Mouse (Mus musculus) left cerebral cortex, postnatal 36 days (tissue): ENCODE results near the gene Gpx1. TPM values are rescaled to one million over a fixed set of nuclear protein-coding genes. Genes with fewer than 3 reads are reported as not detected.
"Not testable (repeated sequence)": the region's sequence is repeated elsewhere in the genome, so short reads cannot be mapped to it uniquely, and the experiment has no call there.

Experiments
- DNase-seq, 2 experiments: peaks; one replicate each; pipeline ENCODE4 v3.0.0; 2021 to 2022; ENCODE audit warnings: low spot score in 2 of 2, mixed read lengths in 1 of 2
- intact Hi-C: fragments of 180-260 bp; cut with DNase I; formaldehyde crosslinking; loops from one replicate; pipeline ENCODE4 v1.15.1; 2025
- total RNA-seq, 2 experiments: library from RNA; stranded (reverse); gene quantifications; 2 replicates each; pipeline ENCODE4 v1.2.3; 2021

Gpx1 gene
- total RNA-seq = 100 to 1,000 TPM; 105 to 110 TPM

DNA sequence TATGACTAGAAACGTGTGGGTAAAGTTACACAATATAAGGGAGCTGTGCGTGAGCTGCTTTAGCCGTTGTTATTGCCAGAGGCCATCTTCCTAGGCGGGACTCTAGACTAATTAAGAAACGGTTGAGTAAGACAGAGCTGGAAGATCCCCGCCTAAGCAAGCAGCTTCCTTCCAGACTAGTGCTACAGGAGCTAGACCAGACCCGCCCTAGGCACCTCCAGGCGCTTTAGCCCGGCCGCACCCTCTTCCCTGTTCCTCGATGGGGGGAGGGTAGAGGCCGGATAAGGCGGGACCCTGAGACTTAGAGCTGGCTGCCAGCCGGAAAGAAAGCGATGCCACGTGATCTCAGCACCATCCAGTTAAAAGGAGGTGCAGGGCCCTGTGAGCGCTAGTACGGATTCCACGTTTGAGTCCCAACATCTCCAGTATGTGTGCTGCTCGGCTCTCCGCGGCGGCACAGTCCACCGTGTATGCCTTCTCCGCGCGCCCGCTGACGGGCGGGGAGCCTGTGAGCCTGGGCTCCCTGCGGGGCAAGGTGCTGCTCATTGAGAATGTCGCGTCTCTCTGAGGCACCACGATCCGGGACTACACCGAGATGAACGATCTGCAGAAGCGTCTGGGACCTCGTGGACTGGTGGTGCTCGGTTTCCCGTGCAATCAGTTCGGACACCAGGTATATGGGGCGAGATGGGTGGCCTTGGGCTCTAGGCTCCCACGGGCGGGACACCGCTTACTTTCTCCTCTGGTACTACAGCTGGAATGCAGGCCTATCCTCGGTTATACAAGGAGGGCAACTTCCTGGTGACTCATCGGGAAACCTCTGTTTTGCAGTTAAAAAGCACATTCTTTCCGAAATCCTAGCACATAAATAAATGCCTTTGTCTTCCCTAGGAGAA lies at the start of gene Gpx1:
Gpx1 (plus strand) TSS at position 18 of the 896 bp plus-strand sequence.
- DNase-seq = peak; percentile 85 to 86
- intact Hi-C loops = no loop called here

GRCm38 (mm10) chr9:108289347-108289746 lies 49.4 kb upstream of the Gpx1 start:
- no peak for DNase-seq

DNA sequence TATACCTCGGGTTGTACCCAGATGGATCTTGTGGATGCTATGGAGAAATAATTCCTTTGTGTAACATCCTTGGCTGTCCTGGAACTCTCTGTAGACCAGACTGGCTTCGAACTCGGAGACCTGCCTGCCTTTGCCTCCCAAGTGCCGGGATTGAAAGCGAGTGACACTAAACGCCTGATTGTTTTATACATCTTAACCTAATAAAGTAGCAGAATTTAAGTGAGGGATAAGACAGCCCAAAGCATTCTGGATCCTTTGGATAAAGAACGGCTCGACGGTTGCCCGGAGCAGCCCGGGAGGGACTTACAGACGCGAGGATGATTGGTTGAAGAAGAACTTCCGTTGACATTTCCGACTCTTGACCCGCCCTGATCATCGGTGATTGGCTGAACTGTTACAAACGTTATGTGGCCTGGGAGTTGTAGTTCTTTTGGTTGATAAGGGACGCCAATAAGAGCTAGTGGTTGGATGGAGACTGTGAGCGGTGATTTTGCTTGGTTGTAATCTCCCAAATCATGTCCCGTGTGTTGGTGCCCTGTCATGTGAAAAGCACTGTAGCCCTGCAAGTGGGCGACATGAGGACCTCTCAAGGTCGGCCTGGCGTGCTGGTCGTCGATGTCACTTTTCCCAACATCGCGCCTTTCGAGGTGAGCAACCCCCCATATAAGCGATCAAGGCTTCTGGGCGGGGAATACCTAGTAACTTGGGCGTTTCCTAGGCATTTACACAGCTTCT lies 48.5 kb upstream of the Gpx1 start, which contains the start of gene Nicn1:
Nicn1 (plus strand) TSS at position 414 of the 735 bp plus-strand sequence.
- DNase-seq = peak; percentile 89 to 92
- intact Hi-C loops = no loop called here

More at GRCm38 (mm10) chr9:108289347-108289746, 49.4 kb upstream of the Gpx1 start:
- intact Hi-C loops = loop anchor here (5.0 kb wide), 1 partner anchor 197 kb away; the partner anchor contains the start of gene Apeh

- DNase-seq = no peak
- intact Hi-C loops = no loop called here
These were observed 47.9 kb upstream of the Gpx1 start for GRCm38 (mm10) chr9:108290773-108291172.

GRCm38 (mm10) chr9:108296453-108297355 lies 42.0 kb upstream of the Gpx1 start, which contains the start of gene Amt:
TSS of gene Amt (plus strand) at chr9:108296853.
- peak in 1 of 2 experiments; percentile 29 for DNase-seq
- intact Hi-C loops = no loop called here

DNA sequence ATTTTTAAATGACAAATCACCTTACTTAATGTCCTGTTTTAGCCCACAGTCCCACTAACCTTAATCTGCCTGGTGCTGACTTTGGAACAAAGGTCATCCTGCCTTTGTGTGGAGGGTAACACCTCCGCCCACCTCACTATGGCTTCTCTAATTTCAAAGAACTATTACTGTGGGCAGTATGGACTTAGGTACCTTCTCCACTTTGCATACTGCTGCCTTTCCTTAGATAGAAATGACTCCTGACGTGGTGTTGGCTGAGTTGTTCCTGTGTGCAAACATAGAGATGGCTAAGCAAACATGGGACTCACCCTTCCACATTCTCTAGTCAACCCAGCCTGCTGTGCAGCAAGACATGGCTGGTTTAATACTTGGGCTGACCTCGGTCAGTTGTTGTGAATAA lies 36.9 kb upstream of the Gpx1 start:
- no peak for DNase-seq
- intact Hi-C loops = no loop called here

GRCm38 (mm10) chr9:108304716-108305115 lies 34.0 kb upstream of the Gpx1 start:
- intact Hi-C loops = loop anchor here (5.0 kb wide), 1 partner anchor 213 kb away; the partner anchor contains the start of gene Qrich1
- DNase-seq = no peak

GRCm38 (mm10) chr9:108305170-108305569 lies 33.5 kb upstream of the Gpx1 start:
- intact Hi-C loops = loop anchor here (5.0 kb wide), 1 partner anchor 212 kb away; the partner anchor contains the start of gene Qrich1
- DNase-seq = no peak

DNA sequence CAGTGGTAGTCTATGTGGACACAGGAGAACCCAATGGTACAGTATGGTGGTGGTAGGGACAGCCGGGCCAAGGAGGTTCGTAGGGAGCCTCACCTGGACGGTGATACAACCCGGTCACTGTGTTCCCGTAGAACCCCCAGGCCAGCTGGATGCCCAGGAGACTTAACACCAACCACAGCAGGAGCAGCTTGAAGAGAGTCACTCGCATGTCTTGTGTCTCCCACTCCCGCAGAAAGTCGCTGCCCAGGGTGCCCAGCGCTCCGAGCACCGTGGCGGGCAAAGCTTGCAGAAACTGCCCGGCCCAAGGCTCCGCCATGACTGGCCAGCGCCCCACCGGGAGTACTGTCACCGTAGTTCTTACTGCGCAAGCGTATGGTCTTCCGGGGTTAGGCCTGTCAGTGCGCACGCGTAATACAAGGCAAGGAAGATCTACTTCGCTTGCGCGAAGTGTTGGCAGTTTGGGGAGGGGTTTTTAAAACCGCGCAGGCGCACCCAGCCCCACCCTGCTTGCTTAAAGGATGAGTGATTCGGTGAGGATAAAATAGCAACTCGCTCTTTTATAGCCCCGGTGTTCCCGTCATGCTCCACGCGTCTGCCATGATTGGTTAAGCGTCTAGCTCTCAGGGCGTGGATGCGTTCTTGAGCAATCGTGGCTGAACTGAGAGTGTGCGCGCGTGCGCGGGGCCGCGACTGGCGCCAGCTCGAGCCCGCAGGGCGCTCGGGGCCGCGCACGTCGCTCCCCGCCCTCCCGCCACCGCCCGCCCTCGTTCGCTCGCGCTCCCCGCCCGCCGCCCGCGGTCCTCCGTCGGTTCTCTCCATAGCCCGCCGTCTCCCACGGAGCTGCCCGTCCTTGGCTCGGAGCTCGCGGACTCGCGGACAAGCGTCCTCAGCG lies 32.8 kb upstream of the Gpx1 start, which contains the start of the genes Rhoa and Tcta:
Rhoa (plus strand) TSS at position 501 of the 892 bp plus-strand sequence.
Tcta (minus strand) TSS at position 532 of the 892 bp plus-strand sequence.
- peak; percentile 99 for DNase-seq
- intact Hi-C loops = loop anchor here (1.0 to 5.0 kb wide), 2 partner anchors 41 to 211 kb away; partner anchors contain the start of genes Qrich1 and Usp4

DNA sequence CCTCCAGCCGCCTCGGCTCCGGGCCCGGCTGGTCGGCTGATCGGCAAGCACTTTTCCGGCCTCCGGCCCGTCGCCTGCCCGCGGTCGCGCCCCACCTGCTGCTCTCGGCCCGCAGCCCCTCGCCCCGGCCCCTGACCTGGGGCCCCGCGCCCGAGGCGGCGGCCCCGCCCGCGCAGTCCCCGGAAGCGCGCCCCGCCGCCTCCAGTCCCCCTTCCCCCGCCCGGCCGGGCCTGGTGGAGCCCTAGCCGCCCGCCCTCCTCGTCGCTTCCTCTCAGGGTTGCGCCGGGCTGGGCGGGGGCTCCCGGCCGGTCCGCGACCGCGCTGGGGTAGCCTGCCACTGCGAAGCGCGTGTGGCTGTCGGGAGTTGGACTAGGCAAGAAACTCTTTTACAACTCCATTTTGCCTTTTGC lies 32.1 kb upstream of the Gpx1 start:
- DNase-seq = no peak
- intact Hi-C loops = loop anchor here (1.0 to 5.0 kb wide), 2 partner anchors 41 to 211 kb away; partner anchors contain the start of genes Qrich1 and Usp4

DNA sequence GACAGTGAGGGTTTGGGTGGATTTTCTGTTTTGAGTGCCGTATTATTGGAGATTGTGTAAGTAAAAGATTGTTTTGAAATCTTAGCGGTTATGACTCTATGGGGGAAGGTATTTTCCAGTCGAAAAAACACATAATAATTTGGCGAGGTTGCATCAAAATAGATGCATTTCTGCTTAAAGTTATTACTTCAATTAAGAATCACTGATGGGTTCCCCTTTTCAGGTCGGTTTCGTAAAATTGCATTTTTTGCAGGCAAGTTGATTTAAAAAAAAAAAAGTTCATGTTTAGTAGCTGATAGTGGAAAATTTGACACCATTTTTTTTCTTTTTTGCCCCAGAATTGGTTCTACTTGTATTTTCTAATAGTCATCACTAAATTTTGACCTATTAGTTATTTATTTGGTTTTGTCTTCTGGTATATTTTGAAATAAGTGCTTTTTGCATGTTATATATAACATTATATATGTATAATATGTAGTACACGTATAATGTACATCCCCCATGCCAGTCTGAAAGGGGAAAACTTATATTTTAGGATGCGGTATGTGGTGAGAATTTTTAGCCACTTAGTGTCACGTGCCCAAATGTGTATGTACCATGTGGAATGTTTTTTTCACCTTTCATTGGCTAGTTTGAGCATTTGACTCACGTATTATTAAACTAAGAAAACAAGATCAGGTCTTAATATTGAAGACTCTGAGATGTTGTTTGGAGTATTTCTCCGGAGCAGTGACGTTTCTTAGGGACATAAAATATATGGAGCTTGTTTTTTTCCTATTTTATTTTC lies 31.5 kb upstream of the Gpx1 start:
- DNase-seq = no peak
- intact Hi-C loops = loop anchor here (5.0 kb wide), 1 partner anchor 210 kb away; the partner anchor contains the start of gene Qrich1

DNA sequence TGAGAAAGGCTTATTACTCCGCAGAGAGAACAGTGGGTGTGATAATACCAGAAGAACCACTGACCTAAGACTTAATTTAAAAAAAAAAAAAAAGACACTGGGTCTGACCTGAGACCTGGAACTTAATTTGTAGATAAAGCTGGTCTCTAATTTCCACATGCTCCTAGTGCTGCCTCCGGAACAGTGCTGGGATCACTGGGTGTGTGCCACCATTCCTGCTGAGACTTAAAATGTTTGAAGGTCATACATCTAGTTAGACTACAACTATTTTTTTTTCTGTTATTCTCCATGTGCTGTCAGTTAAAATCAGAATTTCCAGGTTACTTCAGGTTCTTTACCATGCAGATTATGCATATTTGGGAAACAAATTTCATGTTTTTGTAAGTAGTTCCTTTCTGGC lies 30.6 kb upstream of the Gpx1 start:
- DNase-seq = no peak
- intact Hi-C loops = loop anchor here (5.0 kb wide), 1 partner anchor 209 kb away; the partner anchor contains the start of gene Qrich1

- no peak for DNase-seq
- intact Hi-C loops = no loop called here
These were observed 21.1 kb upstream of the Gpx1 start for GRCm38 (mm10) chr9:108317572-108317971.

- intact Hi-C loops = no loop called here
- DNase-seq = no peak
These were observed 20.2 kb upstream of the Gpx1 start for GRCm38 (mm10) chr9:108318462-108318861.

GRCm38 (mm10) chr9:108322054-108322453 lies 16.6 kb upstream of the Gpx1 start:
- intact Hi-C loops = not testable (repeated sequence)

DNA sequence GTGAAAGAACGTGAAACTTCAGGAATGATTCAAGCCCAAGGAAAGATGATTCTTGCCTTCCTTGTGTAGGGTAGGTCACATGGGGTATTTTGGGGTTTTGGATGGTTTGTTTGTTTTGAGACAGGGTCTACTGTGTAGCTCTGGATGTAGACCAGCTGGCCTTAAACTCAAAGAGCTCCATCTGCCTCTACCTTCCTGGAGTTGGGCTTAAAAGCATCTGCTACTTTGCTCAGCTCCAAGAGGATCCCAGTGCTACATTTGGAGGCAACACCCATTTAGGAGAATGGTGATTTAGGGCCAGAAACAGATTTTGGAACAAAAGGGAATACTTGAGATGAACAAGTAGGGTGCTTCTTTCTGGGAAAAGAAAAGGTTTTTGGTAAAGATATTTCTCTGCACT lies 13.9 kb upstream of the Gpx1 start:
- DNase-seq = no peak
- intact Hi-C loops = no loop called here

More at GRCm38 (mm10) chr9:108322054-108322453, 16.6 kb upstream of the Gpx1 start:
- DNase-seq = not testable (repeated sequence)

DNA sequence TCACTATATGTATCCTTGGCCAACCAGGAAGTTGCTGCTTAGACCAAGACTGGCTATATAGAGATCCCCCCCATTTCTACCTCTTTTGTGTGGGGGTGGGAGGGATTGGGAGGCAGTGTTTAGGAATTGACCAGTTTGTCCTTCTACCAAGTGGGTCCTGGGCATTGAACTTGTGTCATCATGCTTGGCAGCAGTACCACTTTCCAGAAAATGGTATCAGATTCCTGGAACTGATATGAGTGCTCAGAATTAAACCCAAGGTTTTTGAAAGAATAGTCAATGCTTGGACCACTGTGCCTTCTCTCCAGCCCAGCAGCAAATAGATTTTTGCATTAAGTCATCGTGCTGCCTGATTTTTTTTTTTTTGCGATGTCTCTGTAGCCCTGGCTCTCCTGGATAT lies 12.9 kb upstream of the Gpx1 start:
- no peak for DNase-seq
- intact Hi-C loops = no loop called here
